Mouse (Mus musculus) kidney, adult 2 months (tissue): ENCODE results near the gene Methig1.

Experiments
- CTCF ChIP-seq: fragments of 200-500 bp; conservative IDR thresholded peaks from 2 replicates; pipeline ENCODE4 v1.5.1; 2011; ENCODE audit warnings: low read depth, mild to moderate bottlenecking, control low read depth, low read length, moderate library complexity, mixed read lengths; ENCODE audit not compliant: insufficient read depth, insufficient read length
- POLR2A ChIP-seq: fragments of 200-500 bp; IDR thresholded peaks from one replicate; pipeline ENCODE4 v1.6.1; 2011; ENCODE audit warnings: low read depth, low read length, control low read depth

- TF ChIP-seq CTCF (no peak), POLR2A (no peak)
Observed at GRCm38 (mm10) chr15:100346761-100347160, 6.2 kb upstream of the Methig1 start.
